Mouse (Mus musculus): ENCODE data around the gene Fat2.

Gene Fat2

GRCm38 (mm10) chr11:55240556-55240955 is 95.8 kb downstream of the Fat2 start:
- in situ Hi-C loops (cut with MboI), result no loop called here

GRCm38 (mm10) chr11:55239496-55239895 is 96.9 kb downstream of the Fat2 start:
- in situ Hi-C loops (cut with MboI), result no loop called here

- in situ Hi-C loops (cut with MboI), result no loop called here
Observed at GRCm38 (mm10) chr11:55236815-55237214, 99.5 kb downstream of the Fat2 start.

- in situ Hi-C loops (cut with MboI), result no loop called here
Observed at GRCm38 (mm10) chr11:55234791-55235190, 101.6 kb downstream of the Fat2 start.

GRCm38 (mm10) chr11:55234288-55234687 is 102.1 kb downstream of the Fat2 start:
- in situ Hi-C loops (cut with MboI), result no loop called here

- in situ Hi-C loops (cut with MboI), result no loop called here
Observed at GRCm38 (mm10) chr11:55231034-55231433, 105.3 kb downstream of the Fat2 start.

GRCm38 (mm10) chr11:55221306-55221705 is 115.1 kb downstream of the Fat2 start:
- in situ Hi-C loops (cut with MboI), result no loop called here

GRCm38 (mm10) chr11:55218473-55218872 is 117.9 kb downstream of the Fat2 start:
- in situ Hi-C loops (cut with MboI), result no loop called here

GRCm38 (mm10) chr11:55217880-55218279 is 118.5 kb downstream of the Fat2 start:
- in situ Hi-C loops (cut with MboI), result no loop called here

GRCm38 (mm10) chr11:55217418-55217817 is 118.9 kb downstream of the Fat2 start:
- in situ Hi-C loops (cut with MboI), result no loop called here

GRCm38 (mm10) chr11:55216830-55217229 is 119.5 kb downstream of the Fat2 start:
- in situ Hi-C loops (cut with MboI), result no loop called here

GRCm38 (mm10) chr11:55216061-55216460 is 120.3 kb downstream of the Fat2 start:
- in situ Hi-C loops (cut with MboI), result no loop called here

GRCm38 (mm10) chr11:55214978-55215377 is 121.4 kb downstream of the Fat2 start:
- in situ Hi-C loops (cut with MboI), result no loop called here

GRCm38 (mm10) chr11:55214161-55214560 is 122.2 kb downstream of the Fat2 start:
- in situ Hi-C loops (cut with MboI), result no loop called here

GRCm38 (mm10) chr11:55213518-55213917 is 122.8 kb downstream of the Fat2 start:
- in situ Hi-C loops (cut with MboI), result no loop called here

GRCm38 (mm10) chr11:55209626-55210353 is 126.6 kb downstream of the Fat2 start:
- in situ Hi-C loops (cut with MboI), result no loop called here

GRCm38 (mm10) chr11:55209032-55209431 is 127.3 kb downstream of the Fat2 start:
- in situ Hi-C loops (cut with MboI), result no loop called here

- in situ Hi-C loops (cut with MboI), result no loop called here
Observed at GRCm38 (mm10) chr11:55208001-55208690, 128.2 kb downstream of the Fat2 start.

- in situ Hi-C loops (cut with MboI), result no loop called here
Observed at GRCm38 (mm10) chr11:55204602-55205001, 131.8 kb downstream of the Fat2 start.

- in situ Hi-C loops (cut with MboI), result no loop called here
Observed at GRCm38 (mm10) chr11:55204159-55204596, 132.2 kb downstream of the Fat2 start, which contains the start of gene Slc36a1. Gene Slc36a1, plus strand, starts transcription at chr11:55204350.

All from mature B cell (primary cell).